Mouse (Mus musculus): ENCODE results near the gene Sbno1. TPM values are rescaled to one million over a fixed set of nuclear protein-coding genes. Genes with fewer than 3 reads are reported as not detected.

Sbno1 gene
- total and polyA plus RNA-seq, 3 experiments: 32.4 to 500 (median 38.8) TPM

DNA sequence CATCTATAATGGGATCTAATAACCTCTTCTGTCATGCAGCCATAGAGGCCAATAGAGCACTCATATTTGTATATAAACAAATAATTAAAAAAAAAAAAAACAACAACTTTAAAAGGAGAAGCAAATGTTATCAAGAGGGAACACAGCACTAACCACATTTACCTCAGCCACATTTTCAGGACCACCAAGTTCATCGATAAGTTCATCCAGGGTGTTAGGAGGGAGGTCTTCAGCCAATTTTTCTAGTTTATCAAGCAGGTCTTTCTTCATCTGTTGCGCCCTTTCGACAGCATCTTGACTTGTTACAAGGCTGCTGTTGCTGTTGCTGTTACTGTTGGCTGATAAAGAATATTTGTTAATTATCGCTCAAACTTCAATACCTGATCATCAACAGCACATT, 33.4 kb downstream of the Sbno1 start:
- H3K4me3 ChIP-seq (ENCODE audit: control insufficient read depth in 1 of 2, insufficient read depth in 1 of 2, low read depth in 2 of 2, low read length in 2 of 2): no peak overlapping the region
- peaks cover 10 to 50% of the 10 kb centered on the region in 2 experiments for H3K36me3 ChIP-seq (ENCODE audit: control insufficient read depth in 1 of 2, insufficient read depth in 2 of 2, low read length in 2 of 2)
- H3K79me2 ChIP-seq (ENCODE audit: control insufficient read depth, insufficient read depth, low read length, poor library complexity): no peaks in the 10 kb centered on the region
- H3K27ac ChIP-seq (ENCODE audit: control insufficient read depth, low read depth, low read length): no peak overlapping the region
- no peaks in the 10 kb centered on the region for H3K27me3 ChIP-seq (ENCODE audit: control insufficient read depth in 1 of 2, insufficient read depth in 2 of 2, low read length in 2 of 2)
- peak; percentile 80 for TF ChIP-seq ZNF384 (IDR thresholded peaks at IDR 0.05; ENCODE audit: low read depth, low read length)
- TF ChIP-seq MEF2A (IDR thresholded peaks at IDR 0.05; ENCODE audit: extremely low read depth, insufficient replicate concordance, low read depth, low read length, poor library complexity, severe bottlenecking): no peak
- TF ChIP-seq MYC (IDR thresholded peaks at IDR 0.05; ENCODE audit: low read depth, low read length): no peak
- no peak for TF ChIP-seq ETS1 (IDR thresholded peaks at IDR 0.05; ENCODE audit: low read depth, low read length)
- TF ChIP-seq NELFE (IDR thresholded peaks at IDR 0.05; ENCODE audit: low read depth, low read length): no peak
- no peak for TF ChIP-seq POLR2AphosphoS5 (IDR thresholded peaks at IDR 0.05; ENCODE audit: borderline replicate concordance, low read depth, low read length)
- peak; percentile 42; the same call in 1 of the 2 replicates for TF ChIP-seq TCF12 (IDR thresholded peaks at IDR 0.05; ENCODE audit: low read depth, low read length)
- no peak for TF ChIP-seq MAX (IDR thresholded peaks at IDR 0.05; ENCODE audit: low read length)
- no peak for TF ChIP-seq CHD2 (IDR thresholded peaks at IDR 0.05; ENCODE audit: low read length)
- no peak for TF ChIP-seq USF2 (IDR thresholded peaks at IDR 0.05; ENCODE audit: borderline replicate concordance in 1 of 2, insufficient read depth in 1 of 2, low read depth in 1 of 2, low read length in 2 of 2)
- peak; percentile 32 to 58; a peak in 3 of 4 replicates for TF ChIP-seq EP300 (IDR thresholded peaks at IDR 0.05; ENCODE audit: low read depth in 1 of 2, low read length in 2 of 2)
- no peak for TF ChIP-seq CTCF (IDR thresholded peaks at IDR 0.05 in 2 of 3, conservative IDR thresholded peaks at IDR 0.05 in 1 of 3; ENCODE audit: control insufficient read depth in 1 of 3, insufficient read depth in 1 of 3, low read depth in 2 of 3, low read length in 3 of 3, poor library complexity in 1 of 3, severe bottlenecking in 1 of 3)
- no peak; the same call in 1 of the 2 replicates for TF ChIP-seq SIN3A (IDR thresholded peaks at IDR 0.05; ENCODE audit: low read length)
- no peak for TF ChIP-seq BHLHE40 (IDR thresholded peaks at IDR 0.05; ENCODE audit: borderline replicate concordance, low read depth, low read length)
- no peak for TF ChIP-seq ZKSCAN1 (IDR thresholded peaks at IDR 0.05; ENCODE audit: low read depth, low read length)
- no peak for TF ChIP-seq UBTF (IDR thresholded peaks at IDR 0.05; ENCODE audit: borderline replicate concordance, insufficient read depth, low read depth, low read length)
- TF ChIP-seq TAL1 (IDR thresholded peaks at IDR 0.05; ENCODE audit: low read length): peak; percentile 31; the same call in 1 of the 2 replicates
- TF ChIP-seq MAFK (IDR thresholded peaks at IDR 0.05; ENCODE audit: borderline replicate concordance, low read depth, low read length): no peak
- TF ChIP-seq E2F4 (IDR thresholded peaks at IDR 0.05; ENCODE audit: borderline replicate concordance, low read depth, low read length): no peak
- peak; percentile 26; the same call in 1 of the 2 replicates for TF ChIP-seq GATA1 (IDR thresholded peaks at IDR 0.05; ENCODE audit: low read depth, low read length)
- no peak for TF ChIP-seq JUND (IDR thresholded peaks at IDR 0.05; ENCODE audit: low read depth, low read length)
- H3K9ac ChIP-seq (ENCODE audit: control insufficient read depth, low read depth, low read length, poor library complexity, severe bottlenecking): no peak overlapping the region
- no peaks in the 10 kb centered on the region for H3K9me3 ChIP-seq (replicated peaks; ENCODE audit: insufficient read depth, low read length)
- DNase-seq (ENCODE audit: low read depth, low spot score): peak; percentile 48
- peaks cover 3 to 4% of the 10 kb centered on the region in 2 experiments; a peak in 2 of 4 replicates for H3K4me1 ChIP-seq (ENCODE audit: control insufficient read depth in 1 of 2, insufficient read depth in 2 of 2, low read length in 2 of 2)

All from MEL (cell line).